Mouse (Mus musculus): ENCODE results near the gene Gas7.

GRCm38 (mm10) chr11:67565512-67565911 is 110.3 kb downstream of the Gas7 start:
- TF ChIP-seq EP300 (IDR thresholded peaks at IDR 0.05; ENCODE audit: insufficient read depth, low read depth, low read length), result no peak
- TF ChIP-seq CTCF (IDR thresholded peaks at IDR 0.05), result no peak

Measured in heart, adult 2 months (tissue).